Mouse (Mus musculus): ENCODE measurements around the gene Pus3. TPM values are rescaled to one million over a fixed set of nuclear protein-coding genes. Genes with fewer than 3 reads are reported as not detected.
"Not testable (repeated sequence)": the region's sequence is repeated elsewhere in the genome, so short reads cannot be mapped to it uniquely, and the experiment has no call there.

Gene Pus3
- polyA plus RNA-seq, 1 experiment from 2014 or later, result 23.3 TPM

- Histone ChIP-seq H3K4me3 (no peak overlapping the region), H3K27ac (no peak overlapping the region), H3K27me3 (no peaks in the 10 kb centered on the region), H3K4me1 (no peaks in the 10 kb centered on the region), H3K36me3 (no peaks in the 10 kb centered on the region), H3K9me3 (no peaks in the 10 kb centered on the region; the same call in 1 of the 2 replicates), H3K4me2 (no peak overlapping the region), H3K9ac (no peak overlapping the region)
- ATAC-seq (ENCODE audit: insufficient number of reproducible peaks, insufficient read depth, low FRiP score, low TSS enrichment, low read depth), result no peak
- 38% methylated on average over 1 of the region's 1 CpGs for WGBS
Measured at GRCm38 (mm10) chr9:35587674-35588073, 29.3 kb downstream of the Pus3 start.

- 15% methylated on average over 2 of the region's 2 CpGs for WGBS
- no peak overlapping the region for H3K9ac ChIP-seq
- no peaks in the 10 kb centered on the region for H3K4me1 ChIP-seq
- no peak overlapping the region for H3K27ac ChIP-seq
- no peak overlapping the region for H3K4me3 ChIP-seq
- no peaks in the 10 kb centered on the region for H3K9me3 ChIP-seq
- ATAC-seq (ENCODE audit: insufficient number of reproducible peaks, insufficient read depth, low FRiP score, low TSS enrichment, low read depth), result no peak
- H3K27me3 ChIP-seq, result no peaks in the 10 kb centered on the region
- no peaks in the 10 kb centered on the region for H3K36me3 ChIP-seq
- H3K4me2 ChIP-seq, result no peak overlapping the region
Measured at GRCm38 (mm10) chr9:35592903-35593302, 34.5 kb downstream of the Pus3 start.

- no peak overlapping the region for H3K9ac ChIP-seq
- no peak overlapping the region for H3K27ac ChIP-seq
- H3K9me3 ChIP-seq, result no peaks in the 10 kb centered on the region
- no peak overlapping the region for H3K4me2 ChIP-seq
- H3K4me1 ChIP-seq, result no peaks in the 10 kb centered on the region
- no peak overlapping the region for H3K4me3 ChIP-seq
- no peak for ATAC-seq (ENCODE audit: insufficient number of reproducible peaks, insufficient read depth, low FRiP score, low TSS enrichment, low read depth)
- no peaks in the 10 kb centered on the region for H3K36me3 ChIP-seq
- WGBS, result 68% methylated on average over 8 of the region's 8 CpGs
- H3K27me3 ChIP-seq, result no peaks in the 10 kb centered on the region
Measured at GRCm38 (mm10) chr9:35607647-35608405, 49.4 kb downstream of the Pus3 start.

DNA sequence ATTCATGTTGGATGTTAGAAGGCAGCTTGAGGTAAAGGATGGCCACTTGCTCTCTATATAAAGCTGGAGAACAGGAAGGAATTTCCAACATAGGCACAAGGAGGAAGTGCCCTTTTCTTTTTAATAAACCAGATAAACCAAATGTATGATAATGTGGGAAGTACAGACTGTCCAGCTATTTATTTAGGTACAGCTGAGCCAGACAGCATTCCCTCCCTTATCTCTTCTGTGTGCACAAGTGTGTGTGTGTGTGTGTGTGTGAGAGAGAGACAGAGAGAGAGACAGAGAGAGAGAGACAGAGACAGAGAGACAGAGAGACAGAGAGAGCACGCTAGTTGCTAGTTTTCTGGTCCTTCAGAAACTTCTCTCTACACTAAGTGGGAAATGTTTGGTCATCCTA lies 53.4 kb downstream of the Pus3 start, which contains the start of gene Pate4:
Gene Pate4, minus strand, starts transcription at position 101 of the 400 bp plus-strand sequence.
- H3K36me3 ChIP-seq, result no peaks in the 10 kb centered on the region
- H3K27me3 ChIP-seq, result no peaks in the 10 kb centered on the region
- H3K9me3 ChIP-seq, result no peaks in the 10 kb centered on the region
- no peak within 1 kb of the TSS for H3K4me2 ChIP-seq
- no peaks in the 10 kb centered on the region for H3K4me1 ChIP-seq
- H3K4me3 ChIP-seq, result no peak within 1 kb of the TSS
- 91% methylated on average over 1 of the region's 1 CpGs for WGBS
- no peak within 1 kb of the TSS for H3K27ac ChIP-seq
- H3K9ac ChIP-seq, result no peak within 1 kb of the TSS
- ATAC-seq (ENCODE audit: insufficient number of reproducible peaks, insufficient read depth, low FRiP score, low TSS enrichment, low read depth), result no peak

- no peak overlapping the region for H3K27ac ChIP-seq
- no peak for ATAC-seq (ENCODE audit: insufficient number of reproducible peaks, insufficient read depth, low FRiP score, low TSS enrichment, low read depth)
- H3K9me3 ChIP-seq, result no peaks in the 10 kb centered on the region
- WGBS, result 26% methylated on average over 2 of the region's 2 CpGs
- no peak overlapping the region for H3K4me3 ChIP-seq
- no peak overlapping the region for H3K9ac ChIP-seq
- H3K27me3 ChIP-seq, result no peaks in the 10 kb centered on the region
- no peaks in the 10 kb centered on the region for H3K36me3 ChIP-seq
- no peak overlapping the region for H3K4me2 ChIP-seq
- H3K4me1 ChIP-seq, result no peaks in the 10 kb centered on the region
Measured at GRCm38 (mm10) chr9:35614005-35614404, 55.6 kb downstream of the Pus3 start.

- not testable (repeated sequence) for H3K4me2 ChIP-seq; ATAC-seq (ENCODE audit: insufficient number of reproducible peaks, insufficient read depth, low FRiP score, low TSS enrichment, low read depth); H3K36me3 ChIP-seq; H3K4me3 ChIP-seq; H3K9me3 ChIP-seq; H3K4me1 ChIP-seq; H3K9ac ChIP-seq; H3K27me3 ChIP-seq; H3K27ac ChIP-seq
- 78% methylated on average over 2 of the region's 2 CpGs for WGBS
Measured at GRCm38 (mm10) chr9:35616784-35617183, 58.4 kb downstream of the Pus3 start.

Other genes with a start within 250 kb of the Pus3 start
- gene Cdon, start 137.5 kb upstream of the Pus3 start, polyA plus RNA-seq (2015; fragmentation: Nextera tagmentation; extraction: Ambion mirVana), result 20.7 and 21.4 TPM in 2 replicates
- not detected in 2 replicates for gene Gm1113, start 40.3 kb upstream of the Pus3 start, polyA plus RNA-seq (2015; fragmentation: Nextera tagmentation; extraction: Ambion mirVana)
- 4.3 and 4.6 TPM in 2 replicates for gene Ddx25, start 67 bp upstream of the Pus3 start, polyA plus RNA-seq (2015; fragmentation: Nextera tagmentation; extraction: Ambion mirVana)
- gene Pate2, start 11.7 kb downstream of the Pus3 start, polyA plus RNA-seq (2015; fragmentation: Nextera tagmentation; extraction: Ambion mirVana), result 0.72 and 1.1 TPM in 2 replicates
- 17.7 and 20.8 TPM in 2 replicates for gene Hyls1, start 11.8 kb downstream of the Pus3 start, polyA plus RNA-seq (2015; fragmentation: Nextera tagmentation; extraction: Ambion mirVana)
- gene Pate4, start 53.3 kb downstream of the Pus3 start, polyA plus RNA-seq (2015; fragmentation: Nextera tagmentation; extraction: Ambion mirVana), result not detected in 2 replicates
- not detected in 2 replicates for gene Pate3, start 89.6 kb downstream of the Pus3 start, polyA plus RNA-seq (2015; fragmentation: Nextera tagmentation; extraction: Ambion mirVana)
- not detected in 2 replicates for gene Pate1, start 128.8 kb downstream of the Pus3 start, polyA plus RNA-seq (2015; fragmentation: Nextera tagmentation; extraction: Ambion mirVana)
- not detected in 2 replicates for gene Gm17677, start 182.5 kb downstream of the Pus3 start, polyA plus RNA-seq (2015; fragmentation: Nextera tagmentation; extraction: Ambion mirVana)
- not detected in 2 replicates for gene Gm17727, start 219.5 kb downstream of the Pus3 start, polyA plus RNA-seq (2015; fragmentation: Nextera tagmentation; extraction: Ambion mirVana)
- not detected in 2 replicates for gene Gm27235, start 231.5 kb downstream of the Pus3 start, polyA plus RNA-seq (2015; fragmentation: Nextera tagmentation; extraction: Ambion mirVana)
- not detected in 2 replicates for gene D730048I06Rik, start 231.5 kb downstream of the Pus3 start, polyA plus RNA-seq (2015; fragmentation: Nextera tagmentation; extraction: Ambion mirVana)

Measured in embryonic facial prominence, embryonic 13.5 days (tissue).